Mouse (Mus musculus) intestine, embryonic 15.5 days (tissue): Measurements from ENCODE around the gene Nxph3. TPM values are rescaled to one million over a fixed set of nuclear protein-coding genes. Genes with fewer than 3 reads are reported as not detected.

ENCODE experiments used
- ATAC-seq: fragments of 200-750 bp; cut with Nextera tagmentation; 2 replicates; pipeline ENCODE4 v1.8.0; 2017; ENCODE audit warnings: moderate TSS enrichment, moderate library complexity
- H3K27ac ChIP-seq: fragments of 300-500 bp; sonication (generic); 2 replicates; pipeline ENCODE4 v1.5.1; 2015; ENCODE audit warnings: mild to moderate bottlenecking, inconsistent platforms
- H3K27me3 ChIP-seq: fragments of 300-500 bp; sonication (generic); replicated peaks from 2 replicates; pipeline ENCODE4 v1.6.1; 2015; ENCODE audit warnings: inconsistent platforms
- H3K36me3 ChIP-seq: fragments of 300-500 bp; sonication (generic); 2 replicates; pipeline ENCODE4 v1.6.1; 2015; ENCODE audit warnings: inconsistent platforms
- H3K4me1 ChIP-seq: fragments of 300-500 bp; sonication (generic); replicated peaks from 2 replicates; pipeline ENCODE4 v1.6.1; 2015; ENCODE audit warnings: inconsistent platforms
- H3K4me2 ChIP-seq: fragments of 300-500 bp; sonication (generic); replicated peaks from 2 replicates; pipeline ENCODE4 v1.6.1; 2015; ENCODE audit warnings: mild to moderate bottlenecking, inconsistent platforms
- H3K4me3 ChIP-seq: fragments of 300-500 bp; sonication (generic); replicated peaks from 2 replicates; pipeline ENCODE4 v1.5.1; 2015; ENCODE audit warnings: inconsistent platforms
- H3K9ac ChIP-seq: fragments of 300-500 bp; sonication (generic); 2 replicates; pipeline ENCODE4 v1.6.1; 2015; ENCODE audit warnings: inconsistent platforms
- H3K9me3 ChIP-seq: fragments of 300-500 bp; sonication (generic); 2 replicates; pipeline ENCODE4 v1.6.1; 2016; ENCODE audit warnings: inconsistent platforms
- WGBS: fragments of 180-500 bp; shearing (Covaris S2); methylation state at CpG from one replicate; pipeline ENCODE4 v1.1.7; 2015; 5-methylcytosine and 5-hydroxymethylcytosine counted together
- polyA plus RNA-seq: library from polyadenylated mRNA; unstranded; fragments of >200 nt; fragmentation: Nextera tagmentation; extraction: Ambion mirVana; gene quantifications from 2 replicates; pipeline ENCODE4 v1.2.1, GENCODE M21; 2015

The Nxph3 gene
- polyA plus RNA-seq, result 0.46 and 0.58 TPM in 2 replicates

DNA sequence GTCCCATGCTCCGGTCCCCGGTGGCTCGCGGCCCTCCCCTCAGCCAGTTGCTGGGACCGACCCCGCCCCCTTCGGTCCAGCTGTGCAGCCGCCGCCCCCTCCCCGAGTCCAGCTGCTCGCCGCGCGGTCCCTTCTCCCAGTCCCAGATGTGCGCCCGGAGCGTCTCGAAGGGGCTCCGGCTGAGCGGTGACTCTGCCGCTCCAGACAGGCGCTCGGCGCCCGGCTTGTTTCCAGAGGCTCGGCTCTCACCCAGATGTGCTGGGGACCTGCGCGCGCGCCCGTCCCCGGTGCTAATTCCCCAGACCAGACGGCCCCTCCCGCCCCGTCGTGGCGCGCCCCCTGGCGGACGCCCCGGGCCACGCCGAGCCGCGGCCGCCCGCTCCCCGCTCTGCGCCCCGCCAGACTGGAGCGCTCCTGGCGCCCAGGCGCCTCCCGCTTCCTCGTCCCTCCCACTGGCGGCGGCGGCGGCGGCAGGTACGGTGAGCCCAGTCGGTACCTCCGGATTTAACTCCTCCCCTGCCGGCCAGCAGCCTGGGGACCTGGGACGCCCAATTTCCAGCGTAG, at the start of gene Nxph3:
Nxph3 (minus strand) TSS at position 273 of the 564 bp plus-strand sequence.
- Histone ChIP-seq H3K27ac (no peak within 1 kb of the TSS), H3K36me3 (no peaks in the 10 kb centered on the region), H3K4me1 (peaks cover 18% of the 10 kb centered on the region), H3K9ac (peak within 1 kb of the TSS; percentile 26), H3K9me3 (no peaks in the 10 kb centered on the region), H3K4me2 (peak within 1 kb of the TSS; percentile 94), H3K27me3 (peaks cover 51% of the 10 kb centered on the region), H3K4me3 (peak within 1 kb of the TSS; percentile 55)
- ATAC-seq, result peak; percentile 76
- under 1% methylated on average over 66 of the region's 66 CpGs for WGBS

DNA sequence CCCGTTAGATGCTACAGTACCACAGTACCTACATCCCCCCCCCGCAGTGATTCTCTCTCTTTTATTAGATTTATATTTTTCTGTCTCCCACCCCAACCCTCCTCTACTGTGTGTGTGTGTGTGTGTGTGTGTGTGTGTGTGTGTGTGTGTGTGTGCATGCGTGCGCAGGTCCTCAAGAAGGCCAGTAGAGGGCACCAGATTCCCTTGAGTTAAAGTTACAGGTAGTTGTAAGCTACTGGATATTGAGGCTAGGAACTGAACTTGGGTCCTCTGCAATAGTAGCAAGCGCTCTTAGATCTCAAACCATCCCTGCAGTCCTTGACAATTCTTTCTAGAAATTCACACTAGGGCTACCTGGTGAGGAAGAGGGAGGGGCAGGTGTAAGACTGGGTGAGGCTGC, 49.5 kb upstream of the Nxph3 start:
- no peak overlapping the region for H3K9ac ChIP-seq
- H3K4me1 ChIP-seq, result peaks cover 19% of the 10 kb centered on the region
- no peak overlapping the region for H3K27ac ChIP-seq
- no peaks in the 10 kb centered on the region for H3K36me3 ChIP-seq
- no peak overlapping the region for H3K4me3 ChIP-seq
- H3K4me2 ChIP-seq, result no peak overlapping the region
- no peak for ATAC-seq
- no peaks in the 10 kb centered on the region for H3K27me3 ChIP-seq
- no peaks in the 10 kb centered on the region for H3K9me3 ChIP-seq
- 98% methylated on average over 5 of the region's 5 CpGs for WGBS

DNA sequence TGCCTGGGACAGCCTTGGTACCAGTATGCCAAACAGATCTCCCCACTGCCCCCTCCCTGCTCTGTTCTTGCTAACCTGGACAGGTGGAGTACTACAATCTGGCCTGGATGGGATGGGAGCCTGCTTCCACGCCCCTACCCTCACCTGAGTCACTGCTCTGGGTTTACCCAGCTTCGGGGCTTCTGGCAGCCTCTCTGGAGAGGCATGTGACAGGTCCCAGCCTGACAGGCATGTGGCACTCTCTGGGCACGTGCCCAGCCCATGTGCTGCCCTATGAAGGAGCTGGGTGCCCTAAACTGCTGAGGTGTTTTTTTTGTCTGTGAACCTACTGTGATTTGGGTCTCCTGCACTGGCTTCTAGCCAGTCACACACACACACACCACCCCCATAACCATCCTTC, 46.4 kb upstream of the Nxph3 start:
- no peak overlapping the region for H3K4me3 ChIP-seq
- no peaks in the 10 kb centered on the region for H3K9me3 ChIP-seq
- 0 out of 2 replicates have a peak, but pooled peaks cover 5% of the 10 kb centered on the region for H3K4me1 ChIP-seq
- no peak overlapping the region for H3K27ac ChIP-seq
- no peaks in the 10 kb centered on the region for H3K27me3 ChIP-seq
- ATAC-seq, result no peak
- H3K4me2 ChIP-seq, result no peak overlapping the region
- no peaks in the 10 kb centered on the region for H3K36me3 ChIP-seq
- no peak overlapping the region for H3K9ac ChIP-seq
- 63% methylated on average over 3 of the region's 3 CpGs for WGBS

DNA sequence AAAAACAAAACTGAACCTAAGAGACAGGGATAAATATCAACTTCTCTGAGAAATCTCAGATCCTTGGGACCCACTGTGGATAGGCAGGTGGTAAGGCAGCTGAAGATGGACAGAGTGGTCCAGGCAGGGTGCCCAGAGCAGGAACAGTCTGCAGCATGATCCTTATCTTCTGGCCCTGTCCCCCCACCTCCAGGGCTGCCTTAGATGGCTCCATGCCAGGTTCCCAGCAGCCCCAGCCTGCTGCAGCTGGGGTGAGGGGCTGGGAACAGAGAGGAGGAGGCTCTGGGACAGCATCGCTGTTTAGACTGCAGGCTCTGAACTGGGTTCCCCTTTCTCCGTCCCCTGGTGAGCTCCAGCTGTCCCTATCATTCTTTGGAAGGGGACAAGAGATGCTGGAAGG, 45.4 kb upstream of the Nxph3 start:
- no peak overlapping the region for H3K27ac ChIP-seq
- H3K36me3 ChIP-seq, result no peaks in the 10 kb centered on the region
- no peaks in the 10 kb centered on the region for H3K9me3 ChIP-seq
- WGBS, result 41% methylated on average over 2 of the region's 2 CpGs
- peak; percentile 34; the same call in 1 of the 2 replicates for ATAC-seq
- no peaks in the 10 kb centered on the region for H3K27me3 ChIP-seq
- 0 out of 2 replicates have a peak, but pooled peaks cover 5% of the 10 kb centered on the region for H3K4me1 ChIP-seq
- H3K4me3 ChIP-seq, result no peak overlapping the region
- no peak overlapping the region for H3K4me2 ChIP-seq
- no peak overlapping the region for H3K9ac ChIP-seq

DNA sequence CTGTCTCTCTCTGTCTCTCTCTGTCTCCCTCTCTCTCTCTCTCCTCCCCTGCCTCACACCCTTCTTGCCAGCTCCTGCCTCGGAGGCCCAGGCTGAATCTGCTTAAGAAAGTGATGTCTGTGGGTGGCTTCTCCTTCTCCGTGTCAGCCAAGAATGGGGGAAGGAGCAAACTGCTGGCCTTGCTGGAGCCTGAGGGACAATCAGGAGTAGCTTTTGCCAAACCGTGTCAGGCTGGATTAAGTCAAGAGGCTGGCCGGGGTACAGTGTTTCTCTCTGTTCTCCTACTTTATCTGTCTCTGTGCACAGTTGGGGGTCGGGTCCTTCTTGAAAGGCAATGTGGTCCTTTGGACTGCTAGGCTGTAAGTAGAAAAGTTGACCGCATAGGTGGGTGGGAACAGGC, 43.3 kb upstream of the Nxph3 start:
- no peaks in the 10 kb centered on the region for H3K9me3 ChIP-seq
- 38% methylated on average over 6 of the region's 6 CpGs for WGBS
- H3K4me3 ChIP-seq, result no peak overlapping the region
- H3K9ac ChIP-seq, result no peak overlapping the region
- 0 out of 2 replicates have a peak, but pooled peaks cover 5% of the 10 kb centered on the region for H3K4me1 ChIP-seq
- no peak overlapping the region for H3K4me2 ChIP-seq
- no peaks in the 10 kb centered on the region for H3K36me3 ChIP-seq
- ATAC-seq, result no peak
- no peaks in the 10 kb centered on the region for H3K27me3 ChIP-seq
- H3K27ac ChIP-seq, result no peak overlapping the region

DNA sequence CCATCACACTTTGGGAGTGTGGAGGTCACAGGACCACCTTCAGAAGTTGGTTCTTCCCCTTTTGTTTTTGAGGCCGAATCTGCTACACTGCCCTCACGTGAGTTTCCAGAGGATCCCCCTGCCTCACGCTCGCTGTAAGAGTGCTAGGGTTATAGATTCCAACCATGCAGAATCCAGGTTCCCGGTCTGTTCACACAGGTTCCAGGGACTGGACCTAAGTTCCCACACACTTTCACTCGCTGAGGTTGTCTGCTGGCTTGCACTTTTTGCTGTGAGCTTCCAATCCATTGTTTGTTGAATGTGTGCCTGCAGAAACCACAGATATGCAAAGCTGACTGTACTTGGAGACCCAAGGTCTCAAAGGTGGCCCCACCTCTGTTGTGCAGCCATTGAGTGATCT, 42.7 kb upstream of the Nxph3 start:
- no peaks in the 10 kb centered on the region for H3K9me3 ChIP-seq
- WGBS, result 82% methylated on average over 6 of the region's 6 CpGs
- H3K27me3 ChIP-seq, result no peaks in the 10 kb centered on the region
- H3K9ac ChIP-seq, result no peak overlapping the region
- 0 out of 2 replicates have a peak, but pooled peaks cover 5% of the 10 kb centered on the region for H3K4me1 ChIP-seq
- H3K4me3 ChIP-seq, result no peak overlapping the region
- no peak overlapping the region for H3K27ac ChIP-seq
- no peak for ATAC-seq
- H3K4me2 ChIP-seq, result no peak overlapping the region
- no peaks in the 10 kb centered on the region for H3K36me3 ChIP-seq

DNA sequence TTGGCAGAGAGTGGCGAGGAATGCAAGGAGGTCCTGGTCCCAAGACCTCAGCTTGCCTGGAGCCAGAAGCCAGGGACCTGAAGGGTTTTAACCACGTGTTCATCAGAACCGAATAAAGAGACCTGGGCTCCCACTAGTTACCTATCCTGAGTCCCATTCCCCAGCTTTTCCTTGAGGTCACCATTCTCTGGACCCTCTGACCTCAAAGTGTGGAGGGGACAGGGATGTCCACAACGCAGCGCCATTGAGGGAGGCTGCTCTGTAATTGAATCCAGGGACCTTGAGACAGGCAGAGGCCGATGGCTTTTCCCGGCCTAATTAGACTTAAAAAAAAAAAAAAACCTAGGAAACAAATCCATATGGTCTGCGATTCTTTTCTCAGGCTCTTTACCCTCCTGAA, 40.9 kb upstream of the Nxph3 start:
- 0 out of 2 replicates have a peak, but pooled peaks cover 5% of the 10 kb centered on the region for H3K4me1 ChIP-seq
- H3K27me3 ChIP-seq, result no peaks in the 10 kb centered on the region
- WGBS, result 39% methylated on average over 8 of the region's 8 CpGs
- no peaks in the 10 kb centered on the region for H3K36me3 ChIP-seq
- no peaks in the 10 kb centered on the region for H3K9me3 ChIP-seq
- H3K4me2 ChIP-seq, result no peak overlapping the region
- ATAC-seq, result no peak
- no peak overlapping the region for H3K27ac ChIP-seq
- H3K4me3 ChIP-seq, result no peak overlapping the region
- H3K9ac ChIP-seq, result no peak overlapping the region

DNA sequence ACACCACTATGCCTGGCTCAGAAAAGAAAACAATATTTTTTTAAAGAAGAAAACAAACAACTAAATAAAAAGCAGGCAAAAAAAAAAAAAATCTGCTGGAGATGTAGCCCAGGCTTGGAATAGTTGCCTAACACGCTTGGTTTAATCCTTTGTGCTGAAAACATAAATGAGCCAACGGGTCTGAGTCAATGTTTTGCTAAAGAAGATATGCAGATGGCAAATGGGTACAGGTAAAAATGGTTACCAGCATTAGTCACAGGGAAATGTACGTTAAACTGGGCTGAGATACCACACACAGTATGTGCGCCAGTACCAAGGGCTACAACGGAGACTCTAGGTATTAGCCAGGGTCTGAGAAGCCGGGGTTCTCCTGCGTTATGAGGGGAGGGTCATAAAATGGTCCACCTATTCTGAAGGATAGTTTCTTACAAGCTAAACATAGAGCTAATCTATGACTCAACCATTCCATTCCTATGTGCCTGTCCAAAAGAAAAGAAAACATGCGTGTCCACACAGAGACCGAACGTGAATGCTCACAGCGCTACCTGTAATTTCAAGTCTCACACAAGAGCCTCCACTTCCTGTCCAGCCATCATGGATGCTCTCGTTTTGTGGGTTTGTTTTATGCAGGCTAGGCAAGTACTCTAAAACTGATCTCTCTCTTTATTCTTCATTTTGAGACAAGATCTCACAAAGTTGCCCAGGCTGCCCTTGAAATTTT, 36.1 kb upstream of the Nxph3 start:
- no peak for ATAC-seq
- H3K9me3 ChIP-seq, result no peaks in the 10 kb centered on the region
- no peaks in the 10 kb centered on the region for H3K4me1 ChIP-seq
- H3K36me3 ChIP-seq, result no peaks in the 10 kb centered on the region
- no peak overlapping the region for H3K27ac ChIP-seq
- WGBS, result 80% methylated on average over 12 of the region's 12 CpGs
- no peak overlapping the region for H3K9ac ChIP-seq
- H3K4me2 ChIP-seq, result no peak overlapping the region
- no peaks in the 10 kb centered on the region for H3K27me3 ChIP-seq
- no peak overlapping the region for H3K4me3 ChIP-seq

DNA sequence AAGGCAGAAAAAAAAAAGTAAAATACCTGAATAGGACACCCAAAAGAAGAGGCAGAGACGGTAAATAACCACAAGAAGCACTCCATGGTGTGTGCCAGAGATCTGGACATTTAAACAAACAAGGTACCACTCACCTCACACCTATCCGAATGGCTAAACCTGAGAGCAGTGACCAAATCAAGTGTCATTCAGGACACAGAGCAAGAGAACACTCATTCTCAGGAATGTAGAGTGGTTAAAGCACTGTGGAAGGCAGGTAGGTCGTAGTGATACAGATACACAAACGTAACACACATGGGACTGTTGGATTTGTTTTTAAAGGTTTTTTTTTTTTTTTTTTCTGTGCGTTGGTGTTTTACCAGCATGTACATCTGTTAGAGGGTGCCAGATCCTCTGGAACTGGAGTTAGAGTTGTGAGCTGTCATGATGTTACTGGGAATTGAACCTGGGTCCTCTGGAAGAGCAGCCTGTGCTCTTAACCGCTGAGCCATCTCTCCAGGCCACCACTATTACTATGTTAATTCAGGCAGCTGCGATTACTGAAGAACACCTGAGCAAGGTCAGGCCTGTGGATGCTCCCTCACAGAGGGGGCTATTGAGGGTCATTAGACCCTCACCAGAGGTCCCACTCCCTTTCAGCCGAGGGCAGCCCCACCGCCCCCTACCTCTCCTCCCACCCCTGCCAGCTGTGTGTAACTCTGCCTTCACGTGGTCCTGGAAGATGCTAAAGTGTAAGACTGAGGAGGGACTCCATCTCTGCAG, 31.8 kb upstream of the Nxph3 start:
- no peak overlapping the region for H3K9ac ChIP-seq

DNA sequence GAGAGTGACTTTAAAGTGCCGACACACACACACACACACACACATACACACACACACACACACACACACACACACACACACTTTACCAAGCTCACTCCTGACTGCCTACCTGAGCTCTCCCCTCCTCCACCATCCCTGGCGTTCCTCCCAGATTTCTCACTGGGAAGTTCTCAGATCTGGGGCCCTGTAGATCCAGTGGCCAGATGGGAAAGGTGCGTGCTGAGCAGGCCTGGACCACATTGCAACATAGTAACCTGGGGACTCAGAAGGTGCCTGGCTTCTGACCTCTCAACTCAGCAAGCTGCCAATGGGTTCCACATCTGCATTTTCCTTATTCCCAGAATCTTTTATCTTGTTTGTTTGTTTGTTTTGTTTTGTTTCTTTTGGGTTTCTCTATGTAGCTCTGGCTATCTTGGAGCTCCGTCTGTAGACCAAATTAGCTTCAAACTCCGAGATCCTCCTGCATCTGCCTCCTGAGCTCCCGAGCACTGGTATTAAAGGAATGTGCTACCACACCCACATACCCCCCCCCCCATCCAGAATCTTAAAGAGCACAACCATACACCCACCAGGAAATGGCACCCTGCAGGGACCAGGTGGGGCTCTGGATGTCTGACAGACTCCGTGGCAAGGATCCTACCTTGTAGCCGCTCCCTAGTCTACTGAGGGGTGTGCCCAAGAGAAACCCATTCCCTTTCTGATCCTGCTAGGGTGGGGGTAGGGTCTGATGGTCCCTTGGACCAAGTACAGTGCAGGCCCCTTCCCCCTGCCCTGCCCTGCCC, 30.4 kb upstream of the Nxph3 start:
- WGBS, result 80% methylated on average over 8 of the region's 8 CpGs
- no peak for ATAC-seq

More for the DNA sequence above, 31.8 kb upstream of the Nxph3 start:
- Histone ChIP-seq H3K4me1 (peaks cover 3% of the 10 kb centered on the region; the same call in 1 of the 2 replicates), H3K36me3 (no peaks in the 10 kb centered on the region), H3K4me2 (no peak overlapping the region), H3K4me3 (no peak overlapping the region), H3K27ac (no peak overlapping the region), H3K9me3 (no peaks in the 10 kb centered on the region), H3K27me3 (no peaks in the 10 kb centered on the region)
- 67% methylated on average over 10 of the region's 10 CpGs for WGBS
- ATAC-seq, result no peak

DNA sequence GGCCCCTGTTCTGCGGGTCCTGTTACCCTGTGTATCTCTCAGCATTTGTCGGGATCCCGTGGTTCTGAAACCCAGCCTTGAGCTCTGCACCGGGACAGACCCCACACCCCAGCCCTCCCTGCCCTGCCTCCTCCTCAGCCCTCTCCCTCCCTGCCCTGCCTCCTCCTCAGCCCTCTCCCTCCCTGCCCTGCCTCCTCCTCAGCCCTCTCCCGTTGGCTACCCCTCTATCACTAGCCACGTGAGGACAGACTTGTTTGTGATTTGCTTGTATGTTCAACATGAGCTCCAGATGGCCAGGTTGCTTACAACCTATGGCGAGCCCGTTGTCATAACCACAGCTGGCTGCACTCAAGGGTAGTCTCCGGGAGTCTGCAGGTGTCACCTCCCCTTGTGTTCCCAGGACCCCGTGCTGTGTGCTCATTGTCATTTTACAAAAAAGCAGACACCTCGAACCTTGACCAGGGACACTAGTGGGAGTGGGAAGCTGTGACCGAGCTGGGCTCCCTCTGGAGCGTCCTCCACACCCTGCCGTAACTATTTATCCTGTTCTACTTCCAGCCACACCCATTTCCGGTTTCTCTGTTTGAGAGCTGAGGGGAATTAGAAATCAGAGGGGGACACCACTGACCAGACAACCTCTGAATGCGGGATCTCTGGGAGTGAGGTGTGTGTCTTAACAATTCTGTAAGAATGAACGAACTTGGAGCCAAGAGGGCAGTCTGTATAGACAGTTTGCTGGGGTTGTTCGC, 26.4 kb upstream of the Nxph3 start:
- Histone ChIP-seq H3K4me1 (peaks cover 7% of the 10 kb centered on the region), H3K27ac (no peak overlapping the region; the same call in 1 of the 2 replicates), H3K4me2 (peak overlapping the region; percentile 44), H3K36me3 (no peaks in the 10 kb centered on the region), H3K27me3 (no peaks in the 10 kb centered on the region), H3K4me3 (no peak overlapping the region), H3K9me3 (no peaks in the 10 kb centered on the region), H3K9ac (no peak overlapping the region)
- 16% methylated on average over 18 of the region's 18 CpGs for WGBS
- peak; percentile 50 for ATAC-seq

More for the DNA sequence above, 30.4 kb upstream of the Nxph3 start:
- no peak overlapping the region for H3K27ac ChIP-seq
- H3K36me3 ChIP-seq, result no peaks in the 10 kb centered on the region
- no peak overlapping the region for H3K9ac ChIP-seq
- H3K4me2 ChIP-seq, result no peak overlapping the region
- peaks cover 7% of the 10 kb centered on the region for H3K4me1 ChIP-seq
- H3K4me3 ChIP-seq, result no peak overlapping the region
- H3K9me3 ChIP-seq, result no peaks in the 10 kb centered on the region
- no peaks in the 10 kb centered on the region for H3K27me3 ChIP-seq
